8 mouse cellular contexts compared by ENCODE assay signal in the genomic region with DNA sequence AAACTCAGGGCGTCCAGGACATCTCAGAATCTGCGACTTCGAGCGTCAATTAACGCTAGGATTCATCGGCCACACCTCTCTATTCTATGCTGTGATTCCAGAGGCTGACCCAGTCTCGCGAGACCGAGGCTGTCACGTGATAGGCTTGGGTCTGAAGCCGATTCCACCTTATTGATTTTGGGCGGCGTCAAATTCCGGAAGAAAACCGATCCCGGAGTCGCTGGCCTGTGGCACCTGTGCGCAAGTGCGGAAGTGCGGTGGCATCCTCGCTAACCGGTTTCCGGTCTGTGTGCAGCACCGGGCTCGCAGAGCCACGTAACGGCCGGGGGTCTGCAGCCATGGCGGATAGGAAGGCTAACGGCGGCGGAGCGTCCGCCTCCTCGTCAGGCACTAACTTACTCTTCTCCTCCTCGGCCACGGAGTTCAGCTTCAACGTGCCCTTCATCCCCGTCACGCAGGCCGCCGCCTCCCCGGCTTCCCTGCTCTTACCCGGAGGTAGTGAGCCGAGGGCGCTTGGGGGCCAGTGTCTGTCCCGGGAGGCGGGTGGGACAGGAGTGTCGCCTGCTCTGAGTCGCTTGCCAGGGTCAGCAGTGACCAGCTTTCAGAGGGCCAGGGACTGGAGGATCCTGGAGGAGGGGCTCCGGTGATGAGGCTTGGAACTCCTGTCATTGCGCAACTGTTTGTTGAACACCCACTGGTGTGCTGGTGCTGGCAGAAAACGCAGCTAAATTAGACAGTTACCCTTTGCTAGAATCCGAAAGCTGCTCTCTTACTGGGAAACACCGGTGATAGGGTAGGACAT. TPM values are rescaled to one million over a fixed set of nuclear protein-coding genes. Genes with fewer than 3 reads are reported as not detected.
A peak's percentile ranks its signal among the peaks of the same experiment; 100 is the strongest.
DNase-seq lines count a peak whose midpoint lies in the region; ATAC-seq and TF ChIP-seq lines count a peak whose summit lies in the region.

Sec23ip (plus strand) TSS at position 260 of the 802 bp plus-strand sequence.

- peaks cover 42% of the 10 kb centered on the region for H3K79me2 ChIP-seq in CH12.LX (replicated peaks; ENCODE audit: control insufficient read depth, extremely low read depth, insufficient read depth, poor library complexity, severe bottlenecking)

- peak within 1 kb of the TSS; percentile 93 for H3K9ac ChIP-seq in CH12.LX (ENCODE audit: insufficient read depth, low read depth)
- H3K9ac ChIP-seq in forebrain, embryonic 11.5 days (ENCODE audit: low read length) = peak within 1 kb of the TSS; percentile 83
- peak within 1 kb of the TSS; percentile 92 for H3K9ac ChIP-seq in heart, embryonic 16.5 days (ENCODE audit: low read length)
- H3K9ac ChIP-seq in liver, embryonic 15.5 days = peak within 1 kb of the TSS; percentile 85
- H3K9ac ChIP-seq in neural tube, embryonic 12.5 days = peak within 1 kb of the TSS; percentile 86

- peaks cover 3 to 27% of the 10 kb centered on the region in 2 experiments for H3K36me3 ChIP-seq in CH12.LX (replicated peaks in 1 of 2; ENCODE audit: control insufficient read depth in 1 of 2, insufficient read depth in 1 of 2, low read length in 1 of 2)
- no peaks in the 10 kb centered on the region for H3K36me3 ChIP-seq in forebrain, embryonic 11.5 days (ENCODE audit: control insufficient read depth, insufficient read depth, low read length)
- H3K36me3 ChIP-seq in heart, embryonic 16.5 days (ENCODE audit: control insufficient read depth, insufficient read depth) = no peaks in the 10 kb centered on the region
- H3K36me3 ChIP-seq in liver, embryonic 15.5 days (replicated peaks) = peaks cover 1% of the 10 kb centered on the region
- H3K36me3 ChIP-seq in neural tube, embryonic 12.5 days = peaks cover 4% of the 10 kb centered on the region

- dilution Hi-C loops in CH12.LX (cut with MboI; ENCODE audit: extremely low pct_ligation_motif_present, extremely low pct_unique_long_range_greater_than_20kb, low sequenced_read_pairs) = no loop called here

- H3K27me3 ChIP-seq in CH12.LX (replicated peaks) = no peaks in the 10 kb centered on the region
- H3K27me3 ChIP-seq in forebrain, embryonic 11.5 days (ENCODE audit: control insufficient read depth, insufficient read depth, low read length) = no peaks in the 10 kb centered on the region
- H3K27me3 ChIP-seq in heart, embryonic 16.5 days (ENCODE audit: control insufficient read depth, insufficient read depth, low read length) = no peaks in the 10 kb centered on the region
- H3K27me3 ChIP-seq in liver, embryonic 15.5 days = peaks cover 12% of the 10 kb centered on the region
- H3K27me3 ChIP-seq in neural tube, embryonic 12.5 days (replicated peaks) = no peaks in the 10 kb centered on the region

- TF ChIP-seq POLR2A in CH12.LX (IDR thresholded peaks at IDR 0.05; ENCODE audit: low read depth, low read length) = peak; percentile 98

- under 1% methylated on average over 50 of the region's 55 CpGs for WGBS in forebrain, embryonic 11.5 days
- under 1% methylated on average over 55 of the region's 55 CpGs for WGBS in heart, embryonic 16.5 days
- whole genome bisulfite sequencing in liver, embryonic 15.5 days (ENCODE audit: insufficient replicate concordance) = under 1% methylated on average over 55 of the region's 55 CpGs
- WGBS in neural tube, embryonic 12.5 days = under 1% methylated on average over 55 of the region's 55 CpGs

- in situ Hi-C loops in CH12.LX (cut with MboI; ENCODE audit: low pct_ligation_motif_present, low pct_unique_long_range_greater_than_20kb, low sequenced_read_pairs) = no loop called here

- H3K27ac ChIP-seq in CH12.LX (ENCODE audit: insufficient read depth, low read depth) = 0 out of 2 replicates have a peak within 1 kb of the TSS, but pooled peaks have one; percentile 9
- H3K27ac ChIP-seq in forebrain, embryonic 11.5 days (ENCODE audit: low read depth, low read length) = no peak within 1 kb of the TSS
- peak within 1 kb of the TSS; percentile 69 for H3K27ac ChIP-seq in heart, embryonic 16.5 days (ENCODE audit: low read length)
- H3K27ac ChIP-seq in liver, embryonic 15.5 days (replicated peaks) = peak within 1 kb of the TSS; percentile 83
- H3K27ac ChIP-seq in neural tube, embryonic 12.5 days = no peak within 1 kb of the TSS

- peak within 1 kb of the TSS; percentile 96 to 98 (median 98) for H3K4me3 ChIP-seq in CH12.LX (replicated peaks in 1 of 3; ENCODE audit: low read depth in 2 of 3, low read length in 2 of 3, poor library complexity in 1 of 3)
- peak within 1 kb of the TSS; percentile 67 for H3K4me3 ChIP-seq in forebrain, embryonic 11.5 days (ENCODE audit: low read depth, low read length)
- peak within 1 kb of the TSS; percentile 97 for H3K4me3 ChIP-seq in heart, embryonic 16.5 days (ENCODE audit: low read length)
- peak within 1 kb of the TSS; percentile 84 for H3K4me3 ChIP-seq in liver, embryonic 15.5 days (replicated peaks)
- H3K4me3 ChIP-seq in neural tube, embryonic 12.5 days = peak within 1 kb of the TSS; percentile 85

- peak; percentile 100 for DNase-seq in CH12.LX (ENCODE audit: extremely low read depth)
- peak; percentile 99 for DNase-seq in c-Kit-positive CD71-positive TER-119-negative erythroid progenitor cells, embryonic 14.5 days (ENCODE audit: low read depth)
- DNase-seq in forebrain, embryonic 11.5 days (ENCODE audit: low spot score) = peak; percentile 97
- peak; percentile 99 to 100 for DNase-seq in kidney, postnatal 36 days
- peak; percentile 98 for DNase-seq in telencephalon, adult 2 months (ENCODE audit: low read depth, low spot score)

- H3K4me2 ChIP-seq in CH12.LX (ENCODE audit: insufficient read depth, low read depth, poor library complexity, severe bottlenecking) = peak within 1 kb of the TSS; percentile 99
- H3K4me2 ChIP-seq in forebrain, embryonic 11.5 days (ENCODE audit: low read depth, low read length, severe bottlenecking) = peak within 1 kb of the TSS; percentile 66
- peak within 1 kb of the TSS; percentile 95 for H3K4me2 ChIP-seq in heart, embryonic 16.5 days (ENCODE audit: low read depth, low read length)
- peak within 1 kb of the TSS; percentile 73 for H3K4me2 ChIP-seq in liver, embryonic 15.5 days
- peak within 1 kb of the TSS; percentile 67 for H3K4me2 ChIP-seq in neural tube, embryonic 12.5 days (replicated peaks)

- ATAC-seq in forebrain, embryonic 11.5 days (replicated peaks; ENCODE audit: low FRiP score) = peak; percentile 87
- peak; percentile 79 for ATAC-seq in heart, embryonic 16.5 days (replicated peaks; ENCODE audit: extremely low read depth, insufficient read depth, low FRiP score)
- peak; percentile 76 for ATAC-seq in liver, embryonic 15.5 days (ENCODE audit: insufficient read depth)
- peak; percentile 82 for ATAC-seq in neural tube, embryonic 12.5 days (ENCODE audit: low FRiP score, low read depth)

- TF ChIP-seq RAD21 in CH12.LX (IDR thresholded peaks at IDR 0.05; ENCODE audit: low read depth, low read length) = no peak

- peaks cover 3% of the 10 kb centered on the region for H3K9me3 ChIP-seq in CH12.LX (replicated peaks; ENCODE audit: low read length)
- H3K9me3 ChIP-seq in forebrain, embryonic 11.5 days (ENCODE audit: control insufficient read depth, low read length) = no peaks in the 10 kb centered on the region
- H3K9me3 ChIP-seq in heart, embryonic 16.5 days (replicated peaks; ENCODE audit: control insufficient read depth, low read length) = no peaks in the 10 kb centered on the region
- no peaks in the 10 kb centered on the region for H3K9me3 ChIP-seq in liver, embryonic 15.5 days (replicated peaks)
- H3K9me3 ChIP-seq in neural tube, embryonic 12.5 days = no peaks in the 10 kb centered on the region

- TF ChIP-seq CTCF in CH12.LX (conservative IDR thresholded peaks at IDR 0.05 in 1 of 2, IDR thresholded peaks at IDR 0.05 in 1 of 2; ENCODE audit: low read depth in 2 of 2, low read length in 2 of 2) = no peak

- H3K4me1 ChIP-seq in CH12.LX (ENCODE audit: control insufficient read depth in 1 of 2, insufficient read depth in 2 of 2) = peaks cover 6 to 35% of the 10 kb centered on the region in 2 experiments
- H3K4me1 ChIP-seq in forebrain, embryonic 11.5 days (replicated peaks; ENCODE audit: control insufficient read depth, insufficient read depth, low read length) = peaks cover 3% of the 10 kb centered on the region; the same call in 1 of the 2 replicates
- peaks cover 38% of the 10 kb centered on the region for H3K4me1 ChIP-seq in heart, embryonic 16.5 days (ENCODE audit: control insufficient read depth, insufficient read depth, low read length)
- H3K4me1 ChIP-seq in liver, embryonic 15.5 days (replicated peaks) = peaks cover 59% of the 10 kb centered on the region
- H3K4me1 ChIP-seq in neural tube, embryonic 12.5 days = peaks cover 30% of the 10 kb centered on the region

- no peak for TF ChIP-seq EP300 in CH12.LX (IDR thresholded peaks at IDR 0.05; ENCODE audit: low read length)

TF ChIP-seq in CH12.LX, 34 proteins besides CTCF, POLR2A, EP300 and RAD21 (continues in another document):
- peak; percentile 68; the same call in 1 of the 2 replicates for TF ChIP-seq GABPA (IDR thresholded peaks at IDR 0.05; ENCODE audit: insufficient replicate concordance, low read depth, low read length)
- TF ChIP-seq MYC (IDR thresholded peaks at IDR 0.05; ENCODE audit: low read depth, low read length) = 0 out of 2 replicates have a peak, but pooled peaks have one; percentile 76
- TF ChIP-seq JUND (conservative IDR thresholded peaks at IDR 0.05; ENCODE audit: low read depth, low read length) = no peak
- no peak for TF ChIP-seq SMC3 (IDR thresholded peaks at IDR 0.05; ENCODE audit: low read depth, low read length)
- TF ChIP-seq CHD1 (IDR thresholded peaks at IDR 0.05; ENCODE audit: low read depth, low read length) = no peak
- no peak for TF ChIP-seq JUN (IDR thresholded peaks at IDR 0.05; ENCODE audit: insufficient read depth, low read depth, low read length)
- peak; percentile 94; the same call in 1 of the 2 replicates for TF ChIP-seq KAT2A (IDR thresholded peaks at IDR 0.05; ENCODE audit: insufficient replicate concordance, low read length)
- TF ChIP-seq UBTF (IDR thresholded peaks at IDR 0.05; ENCODE audit: low read depth, low read length) = 0 out of 2 replicates have a peak, but pooled peaks have one; percentile 54
- peak; percentile 83 for TF ChIP-seq ZMIZ1 (IDR thresholded peaks at IDR 0.05; ENCODE audit: low read depth, low read length)
- peak; percentile 69; the same call in 1 of the 2 replicates for TF ChIP-seq TBP (conservative IDR thresholded peaks at IDR 0.05; ENCODE audit: low read depth, low read length)
- TF ChIP-seq NELFE (IDR thresholded peaks at IDR 0.05; ENCODE audit: low read depth, low read length) = peak; percentile 97
- peak; percentile 75 for TF ChIP-seq BHLHE40 (IDR thresholded peaks at IDR 0.05; ENCODE audit: low read depth, low read length)

RNA-seq across cellular contexts. Expression of gene Sec23ip, which starts in this region (rescaled TPM):
- total RNA-seq in CH12.LX (2012; rRNA removed) = 16.0 and 22.7 TPM in 2 replicates
- total RNA-seq in CH12.LX (2014; rRNA removed) = 18.9 and 19.3 TPM in 2 replicates
- 33.6 and 40.1 TPM in 2 replicates for polyA plus RNA-seq in CH12.LX (2012; ENCODE audit: insufficient read length, low read depth)
- 44.5 and 45.3 TPM in 2 replicates for polyA plus RNA-seq in forebrain, embryonic 11.5 days (2014; fragmentation: Nextera tagmentation; extraction: Ambion mirVana)
- polyA plus RNA-seq in heart, embryonic 16.5 days (2015; fragmentation: Nextera tagmentation; extraction: Ambion mirVana) = 27.8 and 28.8 TPM in 2 replicates
- polyA plus RNA-seq in liver, embryonic 15.5 days (2015; fragmentation: Nextera tagmentation; extraction: Ambion mirVana) = 16.2 and 16.3 TPM in 2 replicates
- 42.4 and 42.9 TPM in 2 replicates for polyA plus RNA-seq in neural tube, embryonic 12.5 days (2016; fragmentation: Nextera tagmentation; extraction: Ambion mirVana)

Comparison
In these comparisons a context has a peak if more than half of its experiments do, and no peak if none do; other contexts are left out.
1. H3K27ac ChIP-seq: peak in CH12.LX (single experiment), heart, embryonic 16.5 days (single experiment) and liver, embryonic 15.5 days (single experiment); none in forebrain, embryonic 11.5 days (single experiment) and neural tube, embryonic 12.5 days (single experiment).
2. Peak in every context shown above with its lines, with median percentiles within 50 percentile points of each other: DNase-seq, H3K4me2 ChIP-seq, H3K4me3 ChIP-seq, H3K9ac ChIP-seq and ATAC-seq.